Mouse (Mus musculus) ovary, postnatal 14 days (tissue): ENCODE data around the gene Mymx.

ENCODE experiments used
- DNase-seq: peaks from one replicate; pipeline ENCODE4 v3.0.0; 2022; ENCODE audit warnings: low spot score

Gene Mymx

DNA sequence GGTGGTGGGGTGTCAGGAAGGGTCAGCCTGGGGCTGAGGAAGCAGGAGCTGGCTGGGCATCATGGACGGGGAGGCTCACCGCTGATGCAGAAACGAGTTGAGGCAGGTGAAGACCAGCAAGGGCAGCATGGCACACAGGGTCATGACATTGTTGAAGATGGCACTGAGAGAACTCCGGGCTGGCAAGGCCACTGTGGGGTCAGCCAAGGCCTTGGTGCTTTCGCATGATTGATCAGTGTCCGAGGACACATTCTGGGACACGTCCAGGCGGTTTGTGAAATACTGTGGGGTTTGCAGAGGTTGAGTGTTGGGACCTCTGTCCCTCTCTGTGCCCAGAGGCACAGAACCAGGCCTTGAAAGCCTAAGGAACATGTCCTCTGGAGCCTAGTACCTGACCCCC, 12.1 kb downstream of the Mymx start:
- DNase-seq, result no peak

DNA sequence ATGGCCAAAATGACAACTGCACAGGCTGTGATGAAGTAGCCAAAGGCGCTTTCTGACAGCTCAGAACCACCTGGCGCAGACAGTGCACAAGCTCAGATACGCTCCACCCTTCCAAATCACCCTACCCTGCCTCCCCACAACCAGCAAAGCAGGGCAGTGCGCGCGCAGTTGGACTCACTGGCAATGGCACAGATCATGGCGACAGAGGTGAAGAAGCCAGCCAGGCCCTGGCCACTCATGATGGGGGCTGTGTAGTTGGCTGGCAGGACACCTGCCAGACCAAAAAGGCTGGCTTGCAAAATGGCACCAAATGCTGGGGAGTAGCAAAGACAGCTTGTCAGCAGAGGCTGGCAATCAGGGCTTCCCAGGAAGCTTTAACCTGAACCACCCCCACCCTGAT, 12.7 kb downstream of the Mymx start:
- DNase-seq, result no peak

DNA sequence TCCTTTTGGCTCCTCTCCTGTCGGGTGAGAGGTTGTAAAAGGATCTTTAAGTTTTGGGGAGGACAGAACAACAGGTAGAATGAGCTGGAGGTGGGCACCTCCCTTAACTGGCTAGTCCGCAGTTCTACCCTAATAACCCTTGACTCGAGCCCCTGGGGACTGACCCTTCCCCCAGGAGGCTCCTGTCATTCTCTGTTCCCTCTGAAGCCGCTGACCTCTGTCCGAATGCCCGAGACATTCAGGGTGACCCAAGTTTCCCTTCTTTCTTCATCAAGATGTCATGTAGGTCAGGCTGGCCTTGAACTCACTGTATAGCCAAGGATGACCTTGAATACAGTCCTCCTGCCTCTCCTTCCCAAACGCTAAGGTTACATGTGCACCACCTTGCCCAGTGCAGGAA, 13.5 kb downstream of the Mymx start:
- DNase-seq, result no peak

DNA sequence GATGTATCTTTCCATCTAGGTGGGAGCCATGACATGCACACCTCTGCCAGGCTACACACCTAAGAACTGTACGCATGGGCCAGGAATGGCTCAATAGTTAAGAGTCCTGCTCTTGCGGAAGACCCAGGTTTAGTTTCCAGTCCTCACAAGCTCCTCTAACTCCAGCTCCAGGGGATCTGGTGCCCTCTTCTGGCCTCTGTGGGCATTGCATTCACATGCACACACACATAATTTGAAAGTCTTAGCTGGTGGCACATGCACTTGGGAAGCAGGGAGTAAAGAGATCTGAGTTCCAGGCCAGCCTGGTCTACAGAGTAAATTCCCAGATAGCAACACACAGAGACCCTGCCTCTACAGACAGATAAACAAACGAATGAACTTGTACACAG, 15.5 kb downstream of the Mymx start:
- no peak for DNase-seq

DNA sequence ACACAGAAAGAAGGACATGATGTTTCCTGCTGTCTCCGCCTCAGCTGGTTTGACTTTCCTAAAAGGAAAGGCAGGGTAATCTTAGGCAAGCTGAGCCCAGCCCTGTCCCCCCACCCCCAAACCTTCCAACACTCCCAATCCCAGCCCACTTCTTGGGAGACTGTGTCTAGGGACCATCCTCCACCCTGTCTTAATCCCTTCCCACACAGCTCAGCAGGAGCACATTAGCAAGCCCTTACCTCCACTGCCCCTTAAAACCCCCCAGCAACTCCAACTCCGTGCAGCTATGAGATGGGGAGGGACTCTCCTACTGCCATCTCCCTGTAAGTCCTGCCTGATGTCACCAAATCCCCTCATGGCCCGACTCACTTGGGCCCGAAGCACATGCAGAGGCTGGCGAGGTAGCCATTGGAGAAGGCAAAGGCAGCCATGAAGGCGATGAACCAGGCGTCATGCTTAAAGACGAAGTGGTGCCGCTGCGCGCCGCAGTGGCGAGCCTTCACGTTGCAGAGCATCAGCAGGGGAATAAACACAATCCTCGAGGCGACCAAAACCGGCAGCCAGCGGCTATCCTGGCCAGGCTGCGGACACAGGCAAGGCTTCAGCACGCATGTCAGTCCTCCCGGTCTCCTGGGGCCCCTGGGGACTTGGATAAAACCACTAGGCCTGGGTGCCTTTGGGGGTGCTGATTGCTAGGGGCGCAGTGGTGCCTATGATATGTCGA, 16.0 kb downstream of the Mymx start:
- no peak for DNase-seq

DNA sequence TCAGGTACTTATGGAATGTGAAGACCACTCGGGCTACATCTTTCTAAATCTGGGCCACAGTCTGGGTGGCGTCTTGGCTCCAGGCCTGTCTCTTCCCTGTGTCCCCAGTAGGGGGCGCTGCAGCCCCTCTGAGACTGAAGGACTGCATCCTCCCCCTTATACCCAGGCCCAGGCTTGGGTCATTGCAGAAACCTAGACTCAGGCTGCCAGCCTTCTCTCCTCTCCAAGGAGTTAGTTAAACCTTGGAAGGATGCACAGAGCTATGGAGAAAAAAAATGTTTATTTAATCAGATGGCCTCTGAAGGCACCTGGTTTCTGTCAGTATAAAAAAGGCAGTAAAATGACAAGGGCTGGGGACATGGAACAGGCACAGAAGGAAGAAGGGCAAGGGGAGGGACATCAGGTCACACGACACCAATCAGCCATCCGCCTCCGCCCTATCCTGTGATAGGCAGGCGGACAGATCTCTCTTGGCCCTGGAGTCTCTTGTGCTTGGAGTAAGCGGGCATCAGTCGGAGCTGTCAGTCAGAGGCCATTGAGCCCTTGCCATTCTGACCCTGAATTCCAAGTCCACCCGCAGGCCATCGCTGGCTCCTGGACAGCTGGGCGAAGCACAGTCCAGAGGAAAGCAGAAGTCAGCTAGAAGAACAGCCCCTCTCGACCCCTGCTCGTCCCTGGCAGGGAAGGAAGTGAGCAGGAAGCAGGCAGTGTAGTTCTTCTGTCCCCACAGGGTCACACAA, 16.8 kb downstream of the Mymx start:
- peak; percentile 82 for DNase-seq

DNA sequence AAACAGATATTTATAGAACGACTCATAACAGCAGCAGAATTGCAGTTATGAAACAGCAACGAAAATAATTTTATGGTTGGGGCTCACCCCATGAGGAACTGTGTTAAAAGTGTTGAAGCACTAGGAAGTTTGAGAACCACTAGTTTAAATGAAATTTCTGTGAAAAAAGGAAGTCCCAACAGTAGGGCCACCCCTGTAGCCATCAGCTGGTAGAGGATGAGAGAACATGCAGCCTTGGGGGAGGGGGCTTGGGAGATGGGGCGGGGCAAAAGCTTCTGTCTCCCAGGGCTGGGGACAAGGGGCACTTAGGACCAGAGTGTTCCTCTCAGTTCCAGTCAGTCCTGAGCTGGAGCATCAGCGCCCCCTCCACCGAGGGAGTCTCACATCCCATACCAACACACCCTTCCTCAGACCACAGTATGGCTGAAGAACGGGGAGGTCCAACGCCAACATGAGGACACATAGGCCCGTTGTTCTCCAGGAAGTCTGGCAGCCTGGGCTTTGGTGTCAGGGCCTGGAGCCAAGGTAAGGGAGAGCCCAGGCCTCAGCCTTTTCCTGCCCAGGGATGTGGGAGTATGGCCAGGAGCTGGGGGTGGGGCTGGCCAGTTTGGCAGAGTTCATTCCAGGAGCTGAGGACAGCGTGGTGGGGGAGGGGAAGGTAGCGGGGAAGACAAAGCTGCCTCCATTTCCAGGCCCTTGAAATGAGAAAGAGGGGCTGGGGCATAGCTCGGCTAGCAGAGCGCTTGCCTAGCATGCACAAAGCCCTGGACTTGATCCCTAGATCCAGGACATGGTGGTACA, 17.6 kb downstream of the Mymx start:
- peak; percentile 82 for DNase-seq

DNA sequence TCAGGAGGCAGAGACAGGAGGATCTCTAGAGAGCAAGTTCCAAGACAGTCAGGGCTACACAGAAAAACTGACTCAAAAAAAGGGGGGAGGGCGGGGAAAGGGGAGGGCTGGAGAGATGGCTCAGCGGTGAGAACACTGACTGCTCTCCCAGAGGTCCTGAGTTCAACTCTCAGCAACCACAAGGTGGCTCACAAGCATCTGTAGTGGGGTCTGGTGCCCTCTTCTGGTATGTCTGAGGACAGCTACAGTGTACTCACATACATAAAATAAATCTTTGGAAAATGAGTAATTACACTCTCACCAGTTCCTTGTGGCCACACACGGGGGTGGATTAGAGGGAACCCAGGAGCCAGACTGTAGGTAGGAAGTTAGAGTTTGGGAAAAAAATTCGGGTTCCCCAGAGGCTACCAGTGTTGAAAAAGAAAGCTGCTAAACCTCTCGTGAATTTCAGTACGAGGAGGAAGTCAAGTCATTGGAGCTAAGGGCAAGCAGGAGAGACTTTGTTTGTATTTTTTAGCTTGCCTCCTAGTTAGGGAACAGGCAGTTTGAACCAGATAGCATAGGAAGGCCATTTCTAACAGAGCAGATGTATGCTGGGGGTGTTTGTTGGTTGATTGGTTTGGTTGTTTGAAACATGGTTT, 19.1 kb downstream of the Mymx start:
- no peak for DNase-seq

DNA sequence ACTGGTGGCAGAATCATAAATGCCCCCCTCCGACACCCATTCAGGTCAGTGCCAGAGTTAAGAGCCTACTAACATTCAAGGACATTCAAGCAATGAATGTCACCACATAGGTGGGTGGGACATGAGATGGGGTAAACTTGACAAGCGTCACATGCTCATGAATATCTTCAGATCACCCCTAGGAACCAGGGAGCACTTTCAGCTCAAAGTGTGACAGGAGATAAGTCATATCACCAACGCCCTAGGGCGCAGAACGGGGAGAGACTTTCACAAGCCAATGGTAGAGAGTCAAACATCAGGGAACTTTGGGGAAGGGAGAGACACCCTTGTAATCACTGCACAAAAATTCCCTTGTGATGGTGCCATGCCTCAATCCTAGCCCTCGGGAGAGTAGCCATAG, 19.7 kb downstream of the Mymx start:
- no peak for DNase-seq

DNA sequence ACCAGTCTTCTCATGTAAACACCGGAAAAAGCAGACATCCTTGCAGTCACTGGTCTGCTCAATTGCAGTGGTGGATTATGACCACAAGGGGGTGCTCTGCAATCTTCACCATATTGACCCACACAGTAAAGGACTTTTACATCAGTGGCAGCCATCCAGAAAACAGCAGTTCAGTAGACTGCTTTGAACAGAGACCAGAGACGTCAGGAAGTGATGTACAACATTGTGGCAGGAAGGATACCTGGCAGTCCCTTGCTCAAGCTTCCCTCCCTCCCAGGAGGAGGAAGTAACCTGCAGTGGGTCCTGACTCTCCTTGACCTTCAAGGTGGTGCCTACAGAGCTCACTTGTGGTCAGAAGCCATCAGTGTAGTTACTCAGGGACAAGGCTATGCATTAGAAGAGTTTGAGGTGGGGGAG, 20.3 kb downstream of the Mymx start:
- DNase-seq, result no peak

DNA sequence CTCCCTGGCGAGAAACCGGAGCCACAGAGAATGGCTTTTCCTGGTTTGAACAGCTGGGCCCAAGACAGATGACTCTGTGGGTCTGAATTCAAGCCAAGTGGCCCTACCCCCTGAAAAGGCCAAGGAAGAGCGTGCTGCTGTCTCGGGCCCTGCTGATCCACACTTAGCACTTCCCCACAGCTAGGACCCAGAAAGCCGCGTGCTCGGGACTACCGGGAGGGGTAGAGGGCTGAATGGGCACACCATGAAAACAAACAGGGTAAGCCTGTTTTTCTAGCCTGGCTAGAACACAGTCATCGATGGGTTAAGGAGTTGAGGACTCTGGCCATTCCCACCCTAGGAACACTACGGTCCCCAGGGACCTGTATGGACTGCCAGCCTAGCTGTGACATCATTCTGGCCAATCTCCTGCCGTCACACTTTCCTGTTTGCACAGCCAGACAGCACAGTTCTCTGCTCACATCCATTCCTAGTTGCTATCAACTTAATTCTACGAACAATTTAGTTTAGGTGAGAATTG, 20.9 kb downstream of the Mymx start:
- no peak for DNase-seq

DNA sequence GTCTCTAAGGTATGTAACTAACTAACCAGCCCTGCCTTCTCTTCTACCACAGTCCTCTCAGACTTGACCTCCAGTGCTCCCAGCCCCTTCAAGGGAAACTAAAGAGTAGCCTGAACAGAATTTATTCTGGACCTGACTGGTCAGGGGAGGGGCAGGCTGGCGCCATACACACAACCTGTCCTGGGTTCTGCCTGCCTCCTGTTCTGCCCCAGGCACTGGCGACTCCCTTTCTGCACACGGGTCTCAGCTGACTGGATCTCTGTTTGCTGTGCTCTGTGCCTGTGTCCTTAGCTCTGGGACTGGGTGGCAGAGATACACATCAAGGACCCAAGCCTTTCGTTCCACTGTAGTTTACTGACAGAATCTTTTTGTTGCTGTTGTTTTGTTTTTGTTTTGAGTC, 22.3 kb downstream of the Mymx start:
- no peak for DNase-seq

DNA sequence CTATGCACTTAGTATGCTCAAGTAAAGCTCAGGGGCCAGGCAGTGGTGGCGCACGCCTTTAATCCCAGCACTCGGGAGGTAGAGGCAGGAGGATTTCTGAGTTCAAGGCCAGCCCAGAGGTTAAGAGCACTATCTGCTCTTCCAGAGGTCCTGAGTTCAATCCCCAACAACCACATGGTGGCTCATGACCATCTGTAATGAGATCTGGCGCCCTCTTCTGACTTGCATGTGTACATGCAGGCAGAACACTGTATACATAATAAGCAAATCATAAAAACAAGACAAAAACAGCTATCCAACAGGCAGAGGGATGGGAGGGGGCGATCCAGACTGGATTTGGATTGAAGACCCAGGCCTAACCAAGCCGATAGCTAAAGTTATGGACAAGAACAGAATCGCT, 23.1 kb downstream of the Mymx start:
- DNase-seq, result no peak

DNA sequence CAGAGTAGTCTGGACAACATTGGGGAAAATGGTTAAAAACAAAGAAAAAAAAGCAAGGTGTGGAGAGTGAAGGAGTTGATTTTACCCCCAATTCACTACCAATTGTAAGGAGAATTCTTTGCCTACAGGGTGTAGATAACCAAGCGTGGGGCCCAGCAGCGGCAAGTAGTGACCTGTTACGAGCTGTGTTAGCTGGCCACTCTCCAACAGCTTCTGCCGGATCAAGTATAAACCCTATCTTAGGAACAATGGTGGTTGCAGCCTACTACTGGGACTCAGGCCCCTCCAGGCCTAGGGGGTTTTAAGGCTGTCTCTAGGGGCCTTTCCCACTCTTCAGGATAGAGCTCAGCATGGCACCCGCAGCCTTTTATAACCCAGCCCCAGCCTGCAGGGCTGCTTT, 23.7 kb downstream of the Mymx start:
- DNase-seq, result no peak

DNA sequence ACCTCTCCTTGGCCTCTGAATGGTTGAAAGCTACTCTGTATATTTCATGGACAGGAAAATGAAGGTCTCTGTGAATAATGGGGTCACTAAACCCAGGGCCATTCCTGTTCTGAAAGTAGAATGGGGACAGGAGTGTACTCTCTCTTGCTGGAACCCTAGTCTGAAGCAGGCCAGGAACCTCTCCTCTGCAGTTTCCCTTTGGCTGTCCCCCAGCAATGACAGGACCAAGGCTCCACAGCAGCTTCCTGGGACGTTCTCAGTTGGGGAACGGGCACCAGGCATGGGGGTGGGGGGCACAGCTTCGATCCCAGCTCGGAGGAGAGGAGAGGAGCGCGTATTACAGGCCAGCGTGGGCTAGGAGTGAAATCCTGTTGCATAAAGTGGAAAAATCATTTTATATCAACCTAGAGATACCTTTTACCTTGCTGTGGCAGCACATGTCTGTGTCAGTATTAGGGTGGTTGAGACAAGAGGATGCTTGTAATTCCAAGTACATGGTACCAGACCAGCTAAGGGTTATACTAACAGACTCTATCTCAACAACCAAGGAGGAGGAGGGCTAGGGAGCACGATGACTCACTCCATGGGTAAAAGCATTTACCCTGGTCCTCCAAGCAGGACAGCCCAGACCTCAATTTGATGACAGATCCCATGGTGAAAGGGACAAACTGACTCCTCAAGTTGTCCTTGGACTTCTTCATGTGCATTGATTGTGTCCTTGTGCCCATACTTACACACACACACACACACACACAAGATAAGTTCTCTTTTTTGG, 26.6 kb downstream of the Mymx start:
- no peak for DNase-seq

DNA sequence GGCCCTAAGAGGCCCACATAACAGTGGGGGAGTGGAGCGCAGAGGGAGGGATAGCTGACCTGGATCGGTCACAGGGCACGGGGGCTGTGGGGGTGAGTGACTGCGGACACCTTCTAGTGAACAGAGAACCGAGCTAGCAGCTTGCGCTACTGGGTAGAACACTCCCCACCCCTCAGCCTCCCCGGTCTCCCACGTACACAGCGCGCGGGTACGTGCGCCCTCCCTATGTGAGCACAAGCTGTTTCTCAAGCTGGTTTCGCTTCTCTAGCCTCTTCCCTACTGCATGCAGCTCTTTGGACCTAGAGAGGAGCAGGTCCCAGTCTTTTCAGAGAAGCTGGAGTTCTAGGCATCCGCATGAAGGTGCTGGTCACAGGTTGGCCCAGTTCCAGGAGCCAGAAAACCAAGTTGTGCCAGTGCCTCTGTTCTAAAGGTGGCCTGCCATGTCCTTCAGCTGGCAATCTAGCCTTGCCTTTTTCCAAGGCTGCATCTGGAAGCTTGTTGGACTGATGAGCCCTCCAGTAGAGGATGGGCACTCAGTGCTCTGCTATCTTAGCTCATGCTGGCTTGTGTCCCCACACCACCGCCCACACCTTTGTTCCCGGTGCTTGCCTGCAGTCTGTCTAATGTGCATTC, 27.7 kb downstream of the Mymx start:
- DNase-seq, result peak; percentile 55

DNA sequence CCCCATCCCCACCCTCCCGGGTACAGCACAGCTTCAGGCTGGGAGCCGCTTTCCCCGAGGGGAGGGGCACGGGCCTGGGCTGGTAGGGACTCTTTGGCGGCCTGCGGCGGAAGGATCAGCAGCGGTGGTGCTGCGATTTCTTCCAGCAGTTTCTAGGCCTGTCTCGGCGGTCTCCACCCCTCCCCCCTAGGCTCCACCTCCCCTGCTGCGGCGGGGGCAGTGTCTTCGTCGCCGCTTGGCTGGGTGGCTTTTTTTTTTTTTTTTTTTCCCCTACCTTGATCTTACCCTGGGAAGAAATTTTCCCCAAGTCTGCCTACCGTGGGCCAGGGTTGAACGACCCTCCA, 28.1 kb downstream of the Mymx start:
- peak; percentile 96 for DNase-seq

DNA sequence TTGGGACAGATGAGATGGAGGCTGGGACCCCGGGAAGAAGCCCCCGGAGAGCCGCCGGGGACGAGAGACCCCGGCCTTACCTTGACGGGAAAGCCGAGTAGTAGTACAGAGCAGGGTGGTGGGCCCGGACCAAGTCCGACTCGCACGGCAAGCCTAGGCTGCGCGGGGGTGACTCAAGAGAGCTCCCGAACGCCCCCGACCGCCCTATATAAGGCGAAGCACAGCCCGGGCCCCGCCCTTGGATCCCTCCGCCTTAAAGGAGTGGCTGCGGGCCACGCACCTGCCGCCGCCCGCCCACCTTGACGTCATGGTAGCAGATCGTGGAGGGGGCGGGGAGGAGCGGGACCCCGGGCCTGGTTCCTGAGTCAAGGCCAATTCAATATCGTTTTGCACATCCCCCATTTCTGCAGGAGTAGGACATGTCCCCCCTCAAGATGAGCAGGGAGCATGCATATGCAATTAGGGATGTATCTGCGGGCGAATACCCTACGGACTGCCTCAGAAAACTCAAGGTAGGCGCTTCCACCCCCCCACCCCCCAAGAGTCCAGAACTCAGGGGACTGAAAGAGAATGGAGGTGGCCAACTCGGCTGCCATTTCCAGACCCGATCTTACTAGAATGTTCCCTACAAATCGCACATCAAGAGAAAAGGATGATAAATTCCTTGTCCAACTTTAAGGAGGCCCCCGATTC, 28.7 kb downstream of the Mymx start, which contains the start of gene Hsp90ab1:
Gene Hsp90ab1 (minus strand): TSS at position 185 of the 693 bp plus-strand sequence.
- DNase-seq, result peak; percentile 99

DNA sequence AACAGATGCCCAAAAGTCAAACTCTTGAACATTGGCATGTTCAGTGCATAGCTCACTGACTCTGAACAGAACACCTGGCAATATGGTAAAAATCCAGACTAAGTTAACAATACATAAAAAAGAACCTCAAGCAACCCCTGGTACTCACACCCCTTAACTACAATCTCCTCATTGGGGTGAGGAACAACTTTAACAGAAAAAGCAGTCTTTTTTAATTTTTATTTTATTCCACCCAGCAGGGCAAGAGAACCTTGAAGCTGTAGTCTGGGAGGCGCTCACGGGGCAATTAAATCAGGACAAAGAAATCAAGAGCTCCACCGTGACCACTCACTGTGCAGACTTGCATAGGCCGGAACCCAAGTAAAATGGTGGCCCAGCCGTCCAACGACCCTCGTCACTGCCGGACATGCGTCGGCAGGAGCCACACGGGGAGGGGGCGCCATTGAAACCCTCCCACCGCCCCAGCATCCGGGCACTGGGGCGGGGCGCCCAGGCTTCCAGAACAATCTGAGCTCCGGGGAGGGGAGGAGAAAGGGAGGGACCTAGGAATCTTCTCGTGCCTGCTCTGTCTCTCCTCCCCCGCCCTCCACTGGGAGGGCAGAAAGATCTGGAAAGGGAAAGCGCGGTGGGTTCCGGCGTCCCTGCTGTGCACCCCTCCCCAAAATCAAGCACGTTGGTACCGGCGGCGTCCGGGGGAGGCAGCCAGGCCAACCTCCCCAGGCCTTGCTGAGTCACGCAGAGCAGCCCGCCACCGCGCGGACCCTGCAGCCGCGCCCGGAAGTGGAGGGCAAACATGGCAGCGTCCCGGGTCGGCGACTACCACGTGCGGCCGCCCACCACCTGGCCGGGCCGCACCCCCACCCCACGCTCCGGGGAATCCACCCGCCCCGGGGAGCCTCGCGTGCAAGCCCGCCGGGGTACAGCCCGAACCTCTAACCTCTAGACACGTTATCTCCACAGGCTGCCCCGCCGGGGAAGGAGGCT, 29.5 kb downstream of the Mymx start:
- peak; percentile 54 for DNase-seq
